Comparison of ENCODE assay signal across 16 mouse cellular contexts in the genomic region with DNA sequence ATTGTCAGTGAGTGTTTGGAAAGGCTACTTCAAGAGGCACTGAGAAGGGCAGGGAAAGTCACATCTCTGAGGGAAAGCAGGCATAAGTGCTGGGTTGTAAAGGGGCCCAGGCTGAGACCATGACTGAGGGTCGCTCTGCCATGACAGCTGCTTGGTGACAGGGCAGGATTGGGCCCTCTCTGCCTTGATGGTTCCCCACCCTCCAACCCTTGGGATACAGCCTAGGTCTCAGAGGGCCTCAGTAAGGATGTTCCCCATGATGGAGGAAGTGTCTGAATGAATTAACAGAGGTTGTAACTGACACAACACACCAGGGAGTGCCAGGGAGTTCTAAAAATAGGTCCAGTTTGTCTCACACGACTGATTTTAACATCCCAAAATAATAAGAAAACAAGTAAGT.
"Had no signal": no experiment of that assay in that cellular context is flagged by ENCODE, and none has a peak within 500 bp of the region (broad histone marks: within the 10 kb centered on the region; RNA-seq: fewer than 3 reads in every experiment).

No protein-coding gene starts in this region.

- H3K27ac ChIP-seq: midbrain, embryonic 10.5 days; midbrain, embryonic 12.5 days; neural tube, embryonic 13.5 days; neural tube, embryonic 15.5 days; stomach, embryonic 15.5 days; stomach, postnatal 0 days had no signal

- H3K4me3 ChIP-seq: midbrain, embryonic 10.5 days; midbrain, embryonic 12.5 days; myocyte; neural tube, embryonic 13.5 days; neural tube, embryonic 15.5 days; stomach, embryonic 15.5 days had no signal

- ATAC-seq: midbrain, embryonic 16.5 days had no signal

- H3K4me2 ChIP-seq: lung, embryonic 14.5 days; midbrain, embryonic 12.5 days; neural tube, embryonic 13.5 days; neural tube, embryonic 15.5 days; stomach, embryonic 15.5 days had no signal

- H3K9me3 ChIP-seq: midbrain, embryonic 10.5 days; midbrain, embryonic 12.5 days; neural tube, embryonic 13.5 days; neural tube, embryonic 15.5 days; stomach, embryonic 15.5 days had no signal

- H3K27me3 ChIP-seq: midbrain, embryonic 12.5 days; neural tube, embryonic 13.5 days; neural tube, embryonic 15.5 days; stomach, embryonic 15.5 days had no signal

- H3K4me1 ChIP-seq: neural tube, embryonic 13.5 days; neural tube, embryonic 15.5 days; stomach, embryonic 15.5 days had no signal

- H3K36me3 ChIP-seq: midbrain, embryonic 10.5 days; midbrain, embryonic 12.5 days; neural tube, embryonic 13.5 days; neural tube, embryonic 15.5 days; stomach, embryonic 15.5 days had no signal

- H3K9ac ChIP-seq: lung, embryonic 14.5 days; midbrain, embryonic 12.5 days; neural tube, embryonic 13.5 days; neural tube, embryonic 15.5 days; stomach, embryonic 15.5 days had no signal

- DNase-seq: lung, adult 18-20 months; lung, embryonic 14.5 days; lung, postnatal 4 days; midbrain, embryonic 14.5 days; right cerebral cortex, postnatal 14 days; thymus, adult 2 months; thymus, postnatal 25 days; thymus, postnatal 4 days had no signal
